ENCODE assay signal across 20 mouse cellular contexts in genomic region chr17:7214061-7214460, GRCm38 (mm10). TPM values are rescaled to one million over a fixed set of nuclear protein-coding genes. Genes with fewer than 3 reads are reported as not detected.
DNase-seq lines count a peak whose midpoint lies in the region; TF ChIP-seq lines count a peak whose summit lies in the region.
"Had no signal": no experiment of that assay in that cellular context is flagged by ENCODE, and none has a peak within 500 bp of the region (broad histone marks: within the 10 kb centered on the region; RNA-seq: fewer than 3 reads in every experiment).

No protein-coding gene starts in this region.

- H3K27ac ChIP-seq in gastrocnemius, adult 2 months = no peak overlapping the region
- H3K27ac ChIP-seq: heart, adult 2 months; hindbrain, postnatal 0 days; limb, embryonic 10.5 days; liver, embryonic 15.5 days; midbrain, embryonic 13.5 days had no signal

- no peak overlapping the region for H3K4me3 ChIP-seq in gastrocnemius, adult 2 months
- H3K4me3 ChIP-seq: erythroblast, embryonic 14.5 days; heart, adult 2 months; limb, embryonic 10.5 days; liver, embryonic 15.5 days; midbrain, embryonic 13.5 days had no signal

- peak; percentile 44 for DNase-seq in gastrocnemius, adult 2 months
- no peak for DNase-seq in gastrocnemius, adult 18-20 months (ENCODE audit: low spot score)
- peak; percentile 76 for DNase-seq in layer of hippocampus, adult 9-10 months (ENCODE audit: low spot score)
- DNase-seq in left cerebral cortex, postnatal 14 days (ENCODE audit: low spot score in 2 of 2) = peak; percentile 87 to 96
- DNase-seq in telencephalon, adult 2 months (ENCODE audit: low read depth, low spot score) = peak; percentile 93
- DNase-seq in T-cell, adult 2 months (ENCODE audit: low spot score) = no peak
- DNase-seq in kidney, postnatal 14 days = no peak
- no peak for DNase-seq in thymus, postnatal 36 days
- DNase-seq: adrenal gland, adult 2 months; cerebellum, adult 9-10 months; heart, adult 2 months; heart, postnatal 10 days; kidney, adult 9 months; lung, postnatal 36 days; thymus, postnatal 14 days had no signal

- TF ChIP-seq CTCF in gastrocnemius, adult 2 months (IDR thresholded peaks at IDR 0.05) = no peak

- intact Hi-C loops in gastrocnemius, adult 2 months (cut with DNase I) = no loop called here
- intact Hi-C loops in left cerebral cortex, postnatal 14 days (cut with DNase I) = no loop called here

RNA-seq across cellular contexts. Expression of gene Rps6ka2, which starts 44.1 kb away (rescaled TPM):
- 100 to 1,000 TPM in 1 of 2 experiments, 10 to 100 TPM in 1; 86.7 to 120 TPM for total RNA-seq in gastrocnemius, adult 2 months (2021)
- total RNA-seq in gastrocnemius, adult 18-20 months (2021) = 100 to 1,000 TPM in 1 of 2 experiments, 10 to 100 TPM in 1; 93.6 to 103 TPM
- 10 to 100 TPM; 49.8 to 56.0 TPM for total RNA-seq in left cerebral cortex, postnatal 14 days (2021)

Comparison
In these comparisons a context has a peak if more than half of its experiments do, and no peak if none do; other contexts are left out.
1. DNase-seq: peak in gastrocnemius, adult 2 months (single experiment), layer of hippocampus, adult 9-10 months (single experiment), left cerebral cortex, postnatal 14 days (2 of 2) and telencephalon, adult 2 months (single experiment); none in gastrocnemius, adult 18-20 months (single experiment), T-cell, adult 2 months (single experiment), kidney, postnatal 14 days (single experiment) and thymus, postnatal 36 days (0 of 2).